Mouse (Mus musculus) thymus, adult 2 months (tissue): ENCODE measurements at regions not wholly inside any gene's neighbourhood (a gene's known extent, or its start where the extent isn't known, plus 50 kb on each side); places are given as distances from the start of the nearest gene placed in this dataset.

Experiments used
- DNase-seq: peaks from one replicate; pipeline ENCODE4 v3.0.0; 2021
- H3K27ac ChIP-seq: fragments of 200-500 bp; 2 replicates; pipeline ENCODE4 v1.5.1; 2012; ENCODE audit warnings: low read length, control low read depth; ENCODE audit not compliant: control insufficient read depth, insufficient read depth
- H3K27me3 ChIP-seq: fragments of 200-500 bp; 2 replicates; pipeline ENCODE4 v1.6.1; 2012; ENCODE audit warnings: mild to moderate bottlenecking, low read length, moderate library complexity, mixed read lengths; ENCODE audit not compliant: control insufficient read depth, insufficient read depth
- H3K36me3 ChIP-seq: fragments of 200-500 bp; 2 replicates; pipeline ENCODE4 v1.6.1; 2012; ENCODE audit warnings: mild to moderate bottlenecking, low read length, moderate library complexity; ENCODE audit not compliant: control insufficient read depth, insufficient read depth
- H3K4me1 ChIP-seq: fragments of 200-500 bp; replicated peaks from 2 replicates; pipeline ENCODE4 v1.6.1; 2012; ENCODE audit warnings: low read length; ENCODE audit not compliant: control insufficient read depth, insufficient read depth
- H3K4me3 ChIP-seq: fragments of 200-500 bp; 2 replicates; pipeline ENCODE4 v1.5.1; 2012; ENCODE audit warnings: mild to moderate bottlenecking, low read length, control low read depth, moderate library complexity; ENCODE audit not compliant: control insufficient read depth, insufficient read depth
- CTCF ChIP-seq: fragments of 200-500 bp; IDR thresholded peaks from 2 replicates; pipeline ENCODE4 v1.5.1; 2012; ENCODE audit warnings: mild to moderate bottlenecking, control low read depth, low read length, moderate library complexity, borderline replicate concordance; ENCODE audit not compliant: control insufficient read depth, poor library complexity, insufficient read depth; ENCODE audit errors: extremely low read depth
- POLR2A ChIP-seq: fragments of 200-500 bp; IDR thresholded peaks from 2 replicates; pipeline ENCODE4 v1.6.1; 2012; ENCODE audit warnings: mild to moderate bottlenecking, low read length, control low read depth, moderate library complexity; ENCODE audit not compliant: control insufficient read depth, poor library complexity, insufficient read depth; ENCODE audit errors: extremely low read depth
- WGBS: fragments of 180-500 bp; shearing (Covaris S2); methylation state at CpG from one replicate; pipeline ENCODE4 v1.1.7; 2018; 5-methylcytosine and 5-hydroxymethylcytosine counted together

DNA sequence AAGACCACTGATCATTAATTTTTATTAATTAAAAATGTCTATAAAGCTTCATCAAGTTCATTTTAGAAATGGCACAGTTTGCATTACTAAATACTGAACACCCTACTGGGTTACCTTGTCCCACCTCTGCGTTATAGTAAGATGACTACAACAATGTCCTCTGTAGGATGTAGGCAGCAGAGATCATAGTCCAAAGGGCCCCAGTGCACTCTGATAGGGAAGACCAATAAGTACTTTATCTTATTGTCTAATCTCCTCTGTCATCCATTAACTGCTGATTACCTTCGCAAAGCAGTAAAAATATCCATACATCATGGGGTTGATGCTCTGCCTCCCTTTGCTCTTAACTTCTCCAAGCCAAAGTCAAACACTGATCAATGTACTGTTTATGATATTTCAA lies 662.1 kb downstream of the Psat1 start:
- no peak overlapping the region for H3K27ac ChIP-seq
- no peak overlapping the region for H3K4me3 ChIP-seq
- WGBS: 94% methylated on average over 2 of the region's 2 CpGs
- no peaks in the 10 kb centered on the region for H3K27me3 ChIP-seq
- no peaks in the 10 kb centered on the region for H3K4me1 ChIP-seq
- no peak for DNase-seq
- TF ChIP-seq CTCF (no peak), POLR2A (no peak)
- no peaks in the 10 kb centered on the region for H3K36me3 ChIP-seq

- no peak overlapping the region for H3K27ac ChIP-seq
- H3K4me1 ChIP-seq: no peaks in the 10 kb centered on the region
- no peak for DNase-seq
- 82% methylated on average over 3 of the region's 3 CpGs for WGBS
- no peak for TF ChIP-seq CTCF
- no peak for TF ChIP-seq POLR2A
- no peaks in the 10 kb centered on the region for H3K27me3 ChIP-seq
- no peaks in the 10 kb centered on the region for H3K36me3 ChIP-seq
- no peak overlapping the region for H3K4me3 ChIP-seq
These were observed 644.9 kb upstream of the Tle4 start for GRCm38 (mm10) chr19:15242781-15243180.

- no peak for TF ChIP-seq CTCF
- no peak for TF ChIP-seq POLR2A
- WGBS: 84% methylated on average over 2 of the region's 2 CpGs
- no peak for DNase-seq
- H3K36me3 ChIP-seq: no peaks in the 10 kb centered on the region
- no peaks in the 10 kb centered on the region for H3K4me1 ChIP-seq
- H3K4me3 ChIP-seq: no peak overlapping the region
- H3K27me3 ChIP-seq: no peaks in the 10 kb centered on the region
- no peak overlapping the region for H3K27ac ChIP-seq
These were observed 632.5 kb upstream of the Tle4 start for GRCm38 (mm10) chr19:15230129-15230927.

DNA sequence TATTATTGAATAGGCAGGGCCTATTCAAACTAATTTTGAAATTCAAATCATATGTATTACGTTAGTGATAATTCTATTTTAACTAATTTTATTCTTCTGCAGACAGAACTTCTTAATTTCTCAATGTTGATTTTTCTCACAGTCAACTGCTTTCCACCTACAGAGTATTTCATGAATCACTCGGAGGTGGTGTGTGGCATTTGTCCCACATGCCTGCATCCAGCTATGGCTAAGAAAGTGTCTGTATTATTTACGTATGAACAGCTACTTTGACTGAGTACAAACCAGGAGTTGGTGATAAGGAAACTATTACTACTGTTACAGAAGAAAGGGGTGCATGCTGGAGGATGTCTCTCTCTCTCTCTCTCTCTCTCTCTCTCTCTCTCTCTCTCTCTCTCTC lies 619.5 kb upstream of the Tle4 start:
- WGBS: 92% methylated on average over 3 of the region's 3 CpGs
- H3K27ac ChIP-seq: no peak overlapping the region
- no peaks in the 10 kb centered on the region for H3K36me3 ChIP-seq
- no peak overlapping the region for H3K4me3 ChIP-seq
- H3K4me1 ChIP-seq: no peaks in the 10 kb centered on the region
- no peaks in the 10 kb centered on the region for H3K27me3 ChIP-seq
- no peak for TF ChIP-seq POLR2A
- no peak for TF ChIP-seq CTCF
- DNase-seq: no peak

GRCm38 (mm10) chr19:15214651-15215050 lies 616.8 kb upstream of the Tle4 start:
- Histone ChIP-seq H3K27me3 (no peaks in the 10 kb centered on the region), H3K4me3 (no peak overlapping the region), H3K36me3 (no peaks in the 10 kb centered on the region), H3K27ac (no peak overlapping the region), H3K4me1 (no peaks in the 10 kb centered on the region)
- TF ChIP-seq POLR2A (no peak), CTCF (no peak)
- 46% methylated on average over 3 of the region's 3 CpGs for WGBS
- no peak for DNase-seq

GRCm38 (mm10) chr19:15212881-15213280 lies 615.0 kb upstream of the Tle4 start:
- no peak overlapping the region for H3K4me3 ChIP-seq
- no peaks in the 10 kb centered on the region for H3K27me3 ChIP-seq
- DNase-seq: no peak
- TF ChIP-seq POLR2A (no peak), CTCF (no peak)
- no peak overlapping the region for H3K27ac ChIP-seq
- 94% methylated on average over 5 of the region's 5 CpGs for WGBS
- H3K4me1 ChIP-seq: no peaks in the 10 kb centered on the region
- no peaks in the 10 kb centered on the region for H3K36me3 ChIP-seq
